Mouse (Mus musculus): ENCODE measurements around the gene Gm10271. TPM values are rescaled to one million over a fixed set of nuclear protein-coding genes. Genes with fewer than 3 reads are reported as not detected.

Gene Gm10271
- polyA plus RNA-seq, 1 experiment from 2014 or later: not detected

DNA sequence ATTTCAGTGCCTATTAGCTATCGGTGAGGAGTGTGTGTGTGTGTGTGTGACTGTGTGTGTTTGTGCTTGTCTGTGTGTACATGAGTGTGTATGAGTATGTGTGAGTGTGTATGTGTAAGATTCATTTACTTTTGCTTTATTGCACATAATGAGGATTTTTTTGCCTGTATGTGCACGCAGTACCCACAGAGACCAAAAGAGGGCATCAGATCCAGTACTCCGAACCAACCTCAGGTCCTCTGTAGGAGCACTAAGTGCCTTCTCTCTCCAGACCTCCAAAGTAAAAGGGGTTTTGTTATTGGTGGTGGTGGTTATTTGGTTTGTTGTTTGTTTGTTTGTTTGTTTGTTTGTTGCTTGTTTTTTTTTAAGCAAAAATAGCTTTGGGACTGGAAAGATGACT is 8.5 kb upstream of the Gm10271 start:
- ATAC-seq: no peak
- Histone ChIP-seq H3K27me3 (replicated peaks; ENCODE audit: control insufficient read depth, insufficient read depth, low read length) (no peaks in the 10 kb centered on the region), H3K27ac (ENCODE audit: low read depth, low read length) (no peak overlapping the region), H3K4me2 (replicated peaks; ENCODE audit: low read depth) (no peak overlapping the region), H3K9ac (ENCODE audit: low read depth, low read length) (no peak overlapping the region), H3K9me3 (ENCODE audit: control insufficient read depth) (no peaks in the 10 kb centered on the region), H3K4me3 (ENCODE audit: low read depth, low read length) (no peak overlapping the region), H3K36me3 (ENCODE audit: control insufficient read depth, insufficient read depth) (no peaks in the 10 kb centered on the region), H3K4me1 (replicated peaks; ENCODE audit: control insufficient read depth, insufficient read depth, low read length) (no peaks in the 10 kb centered on the region)
- 78% methylated on average over 3 of the region's 3 CpGs for WGBS
- peak; percentile 76 for TF ChIP-seq CTCF (IDR thresholded peaks at IDR 0.05; ENCODE audit: low read depth)

GRCm38 (mm10) chr10:116980273-116980672 is 7.9 kb upstream of the Gm10271 start:
- no peak for ATAC-seq
- Histone ChIP-seq H3K27me3 (replicated peaks; ENCODE audit: control insufficient read depth, insufficient read depth, low read length) (no peaks in the 10 kb centered on the region), H3K4me2 (replicated peaks; ENCODE audit: low read depth) (no peak overlapping the region), H3K36me3 (ENCODE audit: control insufficient read depth, insufficient read depth) (no peaks in the 10 kb centered on the region), H3K4me1 (replicated peaks; ENCODE audit: control insufficient read depth, insufficient read depth, low read length) (no peaks in the 10 kb centered on the region), H3K9ac (ENCODE audit: low read depth, low read length) (no peak overlapping the region), H3K27ac (ENCODE audit: low read depth, low read length) (no peak overlapping the region), H3K9me3 (ENCODE audit: control insufficient read depth) (no peaks in the 10 kb centered on the region), H3K4me3 (ENCODE audit: low read depth, low read length) (no peak overlapping the region)
- TF ChIP-seq CTCF (IDR thresholded peaks at IDR 0.05; ENCODE audit: low read depth): no peak
- WGBS: 81% methylated on average over 4 of the region's 4 CpGs

- Histone ChIP-seq H3K9ac (ENCODE audit: low read depth, low read length) (no peak overlapping the region), H3K9me3 (ENCODE audit: control insufficient read depth) (no peaks in the 10 kb centered on the region), H3K27me3 (replicated peaks; ENCODE audit: control insufficient read depth, insufficient read depth, low read length) (no peaks in the 10 kb centered on the region), H3K4me2 (replicated peaks; ENCODE audit: low read depth) (no peak overlapping the region), H3K4me3 (ENCODE audit: low read depth, low read length) (no peak overlapping the region), H3K36me3 (ENCODE audit: control insufficient read depth, insufficient read depth) (no peaks in the 10 kb centered on the region), H3K27ac (ENCODE audit: low read depth, low read length) (no peak overlapping the region), H3K4me1 (replicated peaks; ENCODE audit: control insufficient read depth, insufficient read depth, low read length) (no peaks in the 10 kb centered on the region)
- TF ChIP-seq CTCF (IDR thresholded peaks at IDR 0.05; ENCODE audit: low read depth): no peak
- ATAC-seq: no peak
- 88% methylated on average over 9 of the region's 9 CpGs for WGBS
Measured at GRCm38 (mm10) chr10:116978841-116979240, 6.4 kb upstream of the Gm10271 start.

DNA sequence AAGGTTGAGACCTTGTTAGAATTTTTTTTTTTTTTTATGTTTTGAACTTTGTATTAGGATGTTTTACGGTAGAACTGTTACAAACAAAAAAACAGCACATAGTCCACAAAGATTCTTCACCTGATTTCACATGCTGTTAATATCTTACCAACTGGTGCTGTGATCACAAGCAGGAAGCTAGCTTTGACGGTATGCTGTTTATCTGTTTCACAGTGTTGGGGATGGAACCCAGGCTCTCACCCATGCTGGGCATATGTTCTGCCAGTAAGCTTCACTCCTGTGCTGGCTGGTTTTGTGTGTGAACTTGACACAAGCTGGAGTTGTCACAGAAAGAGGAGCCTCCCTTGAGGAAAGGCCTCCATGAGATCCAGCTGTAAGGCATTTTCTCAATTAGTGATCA is 5.4 kb upstream of the Gm10271 start:
- Histone ChIP-seq H3K27me3 (replicated peaks; ENCODE audit: control insufficient read depth, insufficient read depth, low read length) (no peaks in the 10 kb centered on the region), H3K36me3 (ENCODE audit: control insufficient read depth, insufficient read depth) (no peaks in the 10 kb centered on the region), H3K4me3 (ENCODE audit: low read depth, low read length) (no peak overlapping the region), H3K9ac (ENCODE audit: low read depth, low read length) (no peak overlapping the region), H3K4me2 (replicated peaks; ENCODE audit: low read depth) (no peak overlapping the region), H3K9me3 (ENCODE audit: control insufficient read depth) (no peaks in the 10 kb centered on the region), H3K27ac (ENCODE audit: low read depth, low read length) (no peak overlapping the region), H3K4me1 (replicated peaks; ENCODE audit: control insufficient read depth, insufficient read depth, low read length) (no peaks in the 10 kb centered on the region)
- WGBS: 55% methylated on average over 2 of the region's 2 CpGs
- TF ChIP-seq CTCF (IDR thresholded peaks at IDR 0.05; ENCODE audit: low read depth): no peak
- ATAC-seq: no peak

DNA sequence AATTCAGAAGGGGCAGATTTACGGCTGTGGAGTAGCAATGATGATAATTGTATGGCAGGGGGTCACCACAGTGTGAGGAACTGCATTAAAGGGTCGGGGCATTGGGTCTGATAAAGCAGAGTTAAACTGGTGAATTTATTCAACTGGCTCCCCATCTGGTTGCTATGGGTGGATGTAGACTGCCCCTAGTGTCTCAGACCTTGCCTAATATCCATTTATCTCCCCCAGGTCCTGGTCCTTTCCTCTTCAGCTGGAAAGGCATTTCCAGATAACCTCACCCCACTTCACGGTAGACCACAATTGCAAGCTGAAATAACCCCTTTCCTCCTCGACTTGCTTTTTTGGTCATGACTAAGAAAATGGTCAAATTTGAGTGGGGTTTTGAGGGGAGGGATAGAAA is 5.0 kb upstream of the Gm10271 start:
- Histone ChIP-seq H3K9me3 (ENCODE audit: control insufficient read depth) (no peaks in the 10 kb centered on the region), H3K27me3 (replicated peaks; ENCODE audit: control insufficient read depth, insufficient read depth, low read length) (no peaks in the 10 kb centered on the region), H3K4me1 (replicated peaks; ENCODE audit: control insufficient read depth, insufficient read depth, low read length) (no peaks in the 10 kb centered on the region), H3K4me3 (ENCODE audit: low read depth, low read length) (no peak overlapping the region), H3K36me3 (ENCODE audit: control insufficient read depth, insufficient read depth) (no peaks in the 10 kb centered on the region), H3K27ac (ENCODE audit: low read depth, low read length) (no peak overlapping the region), H3K4me2 (replicated peaks; ENCODE audit: low read depth) (no peak overlapping the region), H3K9ac (ENCODE audit: low read depth, low read length) (no peak overlapping the region)
- TF ChIP-seq CTCF (IDR thresholded peaks at IDR 0.05; ENCODE audit: low read depth): 0 out of 2 replicates have a peak, but pooled peaks have one; percentile 14
- no peak for ATAC-seq
- WGBS: 43% methylated on average over 4 of the region's 4 CpGs

- Histone ChIP-seq H3K4me2 (replicated peaks; ENCODE audit: low read depth) (no peak overlapping the region), H3K4me3 (ENCODE audit: low read depth, low read length) (no peak overlapping the region), H3K9me3 (ENCODE audit: control insufficient read depth) (no peaks in the 10 kb centered on the region), H3K27ac (ENCODE audit: low read depth, low read length) (no peak overlapping the region), H3K27me3 (replicated peaks; ENCODE audit: control insufficient read depth, insufficient read depth, low read length) (no peaks in the 10 kb centered on the region), H3K36me3 (ENCODE audit: control insufficient read depth, insufficient read depth) (no peaks in the 10 kb centered on the region), H3K9ac (ENCODE audit: low read depth, low read length) (no peak overlapping the region), H3K4me1 (replicated peaks; ENCODE audit: control insufficient read depth, insufficient read depth, low read length) (no peaks in the 10 kb centered on the region)
- TF ChIP-seq CTCF (IDR thresholded peaks at IDR 0.05; ENCODE audit: low read depth): no peak
- WGBS: 78% methylated on average over 4 of the region's 4 CpGs
- no peak for ATAC-seq
Measured at GRCm38 (mm10) chr10:116968741-116969140, 3.7 kb downstream of the Gm10271 start.

DNA sequence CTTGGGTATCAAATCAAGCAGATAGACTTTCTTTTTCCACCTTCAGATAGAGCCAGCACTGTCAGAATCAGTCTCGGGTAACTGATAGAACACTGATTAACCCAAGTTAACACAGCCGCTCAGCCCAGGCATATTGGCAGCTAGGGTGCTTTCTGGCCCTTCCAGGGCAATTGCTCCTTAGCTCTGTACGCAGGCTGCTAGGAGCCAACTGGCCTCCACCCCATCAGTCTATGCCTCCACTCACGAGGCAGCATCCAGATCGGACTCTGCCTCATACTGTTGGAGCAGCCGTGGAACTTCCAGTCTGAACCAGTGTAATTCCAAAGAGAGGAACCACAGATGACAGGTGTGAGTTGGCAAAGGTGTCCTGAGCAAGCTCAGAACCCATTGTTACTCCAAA is 6.3 kb downstream of the Gm10271 start:
- no peak overlapping the region for H3K4me2 ChIP-seq (replicated peaks; ENCODE audit: low read depth)
- H3K9ac ChIP-seq (ENCODE audit: low read depth, low read length): no peak overlapping the region
- 67% methylated on average over 6 of the region's 6 CpGs for WGBS
- H3K4me3 ChIP-seq (ENCODE audit: low read depth, low read length): no peak overlapping the region
- TF ChIP-seq CTCF (IDR thresholded peaks at IDR 0.05; ENCODE audit: low read depth): no peak
- no peaks in the 10 kb centered on the region for H3K4me1 ChIP-seq (replicated peaks; ENCODE audit: control insufficient read depth, insufficient read depth, low read length)
- no peak overlapping the region for H3K27ac ChIP-seq (ENCODE audit: low read depth, low read length)
- no peaks in the 10 kb centered on the region for H3K9me3 ChIP-seq (ENCODE audit: control insufficient read depth)
- no peak for ATAC-seq
- H3K36me3 ChIP-seq (ENCODE audit: control insufficient read depth, insufficient read depth): no peaks in the 10 kb centered on the region
- H3K27me3 ChIP-seq (replicated peaks; ENCODE audit: control insufficient read depth, insufficient read depth, low read length): no peaks in the 10 kb centered on the region

All from intestine, postnatal 0 days (tissue).